Mouse (Mus musculus) heart, embryonic 12.5 days (tissue): ENCODE measurements around the gene Syn3. TPM values are rescaled to one million over a fixed set of nuclear protein-coding genes. Genes with fewer than 3 reads are reported as not detected.

Source experiments
- ATAC-seq: fragments of 200-750 bp; cut with Nextera tagmentation; 2 replicates; pipeline ENCODE4 v1.8.0; 2017; ENCODE audit warnings: moderate TSS enrichment, moderate library complexity; ENCODE audit not compliant: insufficient number of reproducible peaks, low FRiP score
- H3K27ac ChIP-seq: fragments of 300-500 bp; sonication (generic); 2 replicates; pipeline ENCODE4 v1.5.1; 2016; ENCODE audit warnings: mild to moderate bottlenecking, moderate library complexity; ENCODE audit not compliant: poor library complexity, severe bottlenecking
- H3K27me3 ChIP-seq: fragments of 300-500 bp; sonication (generic); replicated peaks from 2 replicates; pipeline ENCODE4 v1.6.1; 2016; ENCODE audit warnings: mild to moderate bottlenecking, moderate library complexity
- H3K36me3 ChIP-seq: fragments of 300-500 bp; sonication (generic); 2 replicates; pipeline ENCODE4 v1.6.1; 2016; ENCODE audit warnings: mild to moderate bottlenecking, moderate library complexity
- H3K4me1 ChIP-seq: fragments of 300-500 bp; sonication (generic); replicated peaks from 2 replicates; pipeline ENCODE4 v1.6.1; 2016; ENCODE audit warnings: mild to moderate bottlenecking
- H3K4me2 ChIP-seq: fragments of 300-500 bp; sonication (generic); 2 replicates; pipeline ENCODE4 v1.6.1; 2016; ENCODE audit warnings: mild to moderate bottlenecking, moderate library complexity
- H3K4me3 ChIP-seq: fragments of 300-500 bp; sonication (generic); 2 replicates; pipeline ENCODE4 v1.5.1; 2016; ENCODE audit warnings: mild to moderate bottlenecking
- H3K9ac ChIP-seq: fragments of 300-500 bp; sonication (generic); 2 replicates; pipeline ENCODE4 v1.6.1; 2016; ENCODE audit warnings: mild to moderate bottlenecking, moderate library complexity
- H3K9me3 ChIP-seq: fragments of 300-500 bp; sonication (generic); replicated peaks from 2 replicates; pipeline ENCODE4 v1.6.1; 2016; ENCODE audit warnings: mild to moderate bottlenecking, moderate library complexity
- WGBS: fragments of 180-500 bp; shearing (Covaris S2); methylation state at CpG from one replicate; pipeline ENCODE4 v1.1.7; 2016; 5-methylcytosine and 5-hydroxymethylcytosine counted together
- polyA plus RNA-seq: library from polyadenylated mRNA; unstranded; fragments of >200 nt; fragmentation: Nextera tagmentation; extraction: Ambion mirVana; gene quantifications from 2 replicates; pipeline ENCODE4 v1.2.1, GENCODE M21; 2016

Syn3 gene
- polyA plus RNA-seq, 1 experiment from 2014 or later = 1.5 TPM

- no peaks in the 10 kb centered on the region for H3K27me3 ChIP-seq
- no peaks in the 10 kb centered on the region for H3K4me1 ChIP-seq
- H3K36me3 ChIP-seq = no peaks in the 10 kb centered on the region
- H3K4me3 ChIP-seq = no peak overlapping the region
- no peaks in the 10 kb centered on the region for H3K9me3 ChIP-seq
- no peak overlapping the region for H3K4me2 ChIP-seq
- ATAC-seq = 0 out of 2 replicates have a peak, but pooled peaks have one; percentile 63
- 19% methylated on average over 5 of the region's 5 CpGs for WGBS
- no peak overlapping the region for H3K27ac ChIP-seq
- H3K9ac ChIP-seq = no peak overlapping the region
Measured at GRCm38 (mm10) chr10:86463538-86464199, 35.0 kb downstream of the Syn3 start.

DNA sequence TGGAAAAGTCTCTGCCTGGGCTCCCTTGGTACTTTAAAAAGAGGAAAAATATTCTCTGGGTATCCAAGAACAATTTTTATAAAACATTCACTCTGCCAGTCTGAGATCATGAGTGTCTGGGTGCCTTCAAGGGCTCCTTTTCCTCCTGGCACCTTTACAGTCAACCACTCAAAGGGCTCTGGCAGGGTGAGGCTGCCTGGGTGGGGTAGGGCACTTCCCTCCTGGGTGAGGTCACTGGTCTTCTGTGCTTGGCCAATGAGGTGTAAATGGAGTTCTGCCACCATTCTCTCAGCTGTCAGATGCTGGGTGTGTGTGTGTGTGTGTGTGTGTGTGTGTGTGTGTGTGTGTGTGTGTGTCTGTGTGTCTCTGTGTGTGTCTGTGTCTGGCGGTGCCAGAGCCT, 39.1 kb downstream of the Syn3 start:
- H3K4me2 ChIP-seq = no peak overlapping the region
- no peak overlapping the region for H3K4me3 ChIP-seq
- H3K36me3 ChIP-seq = no peaks in the 10 kb centered on the region
- ATAC-seq = no peak
- H3K4me1 ChIP-seq = peaks cover 8% of the 10 kb centered on the region
- no peak overlapping the region for H3K9ac ChIP-seq
- H3K9me3 ChIP-seq = no peaks in the 10 kb centered on the region
- no peaks in the 10 kb centered on the region for H3K27me3 ChIP-seq
- H3K27ac ChIP-seq = no peak overlapping the region
- 89% methylated on average over 1 of the region's 1 CpGs for WGBS

- Histone ChIP-seq H3K4me3 (no peak overlapping the region), H3K9ac (no peak overlapping the region), H3K27ac (no peak overlapping the region), H3K4me2 (no peak overlapping the region), H3K4me1 (peaks cover 8% of the 10 kb centered on the region), H3K36me3 (no peaks in the 10 kb centered on the region), H3K27me3 (peaks cover 12% of the 10 kb centered on the region), H3K9me3 (no peaks in the 10 kb centered on the region)
- ATAC-seq = no peak
Measured at GRCm38 (mm10) chr10:86457665-86458209, 41.0 kb downstream of the Syn3 start.

DNA sequence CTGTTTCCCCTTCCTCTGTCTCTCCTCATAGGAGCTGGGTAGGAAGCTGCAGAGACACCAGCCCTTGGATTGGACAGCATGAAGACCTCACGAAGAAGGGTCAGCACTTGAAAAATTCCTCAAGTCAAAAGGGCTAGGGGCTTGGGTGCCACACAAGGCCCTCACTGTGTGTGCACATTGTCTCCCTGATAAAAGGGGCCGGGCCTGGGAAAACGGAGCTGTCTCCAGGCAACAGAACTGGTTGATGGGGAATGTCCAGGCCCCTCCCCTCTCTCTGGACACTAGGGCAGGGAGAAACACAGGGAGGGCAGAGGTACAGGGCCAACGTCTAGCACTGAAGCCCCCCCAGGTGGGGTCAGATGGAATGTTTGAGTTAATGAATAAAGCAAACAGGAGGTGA, 41.5 kb downstream of the Syn3 start:
- no peak overlapping the region for H3K27ac ChIP-seq
- H3K4me1 ChIP-seq = peaks cover 8% of the 10 kb centered on the region
- H3K36me3 ChIP-seq = no peaks in the 10 kb centered on the region
- ATAC-seq = no peak
- H3K9ac ChIP-seq = no peak overlapping the region
- WGBS = 12% methylated on average over 4 of the region's 4 CpGs
- no peaks in the 10 kb centered on the region for H3K9me3 ChIP-seq
- no peak overlapping the region for H3K4me2 ChIP-seq
- no peak overlapping the region for H3K4me3 ChIP-seq
- H3K27me3 ChIP-seq = peaks cover 12% of the 10 kb centered on the region

GRCm38 (mm10) chr10:86455296-86456055, 43.2 kb downstream of the Syn3 start:
- Histone ChIP-seq H3K27ac (no peak overlapping the region), H3K27me3 (peaks cover 12% of the 10 kb centered on the region), H3K9ac (no peak overlapping the region), H3K4me2 (no peak overlapping the region), H3K36me3 (no peaks in the 10 kb centered on the region), H3K4me3 (no peak overlapping the region), H3K4me1 (peaks cover 8% of the 10 kb centered on the region), H3K9me3 (no peaks in the 10 kb centered on the region)
- WGBS = 41% methylated on average over 5 of the region's 5 CpGs
- no peak for ATAC-seq

GRCm38 (mm10) chr10:86452326-86452995, 46.2 kb downstream of the Syn3 start:
- Histone ChIP-seq H3K9me3 (no peaks in the 10 kb centered on the region), H3K9ac (no peak overlapping the region), H3K27ac (no peak overlapping the region), H3K4me1 (peaks cover 5% of the 10 kb centered on the region), H3K36me3 (no peaks in the 10 kb centered on the region), H3K4me3 (no peak overlapping the region), H3K4me2 (no peak overlapping the region), H3K27me3 (peaks cover 18% of the 10 kb centered on the region)
- peak; percentile 49 for ATAC-seq
- 34% methylated on average over 6 of the region's 6 CpGs for WGBS

DNA sequence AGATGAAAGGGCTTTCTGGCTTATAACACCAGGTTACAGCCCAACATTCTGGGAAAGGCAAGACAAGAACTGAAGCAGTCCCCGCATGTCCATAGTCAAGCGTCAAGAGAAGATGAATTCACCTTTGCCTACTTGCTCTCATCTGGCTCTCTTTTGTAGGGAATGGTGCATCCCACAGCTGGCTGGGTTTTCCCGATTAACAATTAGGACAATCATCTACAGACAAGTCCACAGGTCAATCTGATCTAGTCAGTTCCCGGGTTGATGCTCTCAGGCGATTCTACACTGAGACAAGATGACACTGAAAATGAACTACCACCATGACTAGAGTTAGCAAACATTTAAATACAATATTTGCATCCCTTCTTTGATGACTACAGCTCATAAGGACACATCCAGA, 47.4 kb downstream of the Syn3 start:
- Histone ChIP-seq H3K4me1 (no peaks in the 10 kb centered on the region), H3K36me3 (no peaks in the 10 kb centered on the region), H3K4me2 (no peak overlapping the region), H3K27ac (no peak overlapping the region), H3K27me3 (peaks cover 18% of the 10 kb centered on the region), H3K9me3 (no peaks in the 10 kb centered on the region), H3K4me3 (no peak overlapping the region), H3K9ac (no peak overlapping the region)
- 90% methylated on average over 5 of the region's 5 CpGs for WGBS
- ATAC-seq = no peak

DNA sequence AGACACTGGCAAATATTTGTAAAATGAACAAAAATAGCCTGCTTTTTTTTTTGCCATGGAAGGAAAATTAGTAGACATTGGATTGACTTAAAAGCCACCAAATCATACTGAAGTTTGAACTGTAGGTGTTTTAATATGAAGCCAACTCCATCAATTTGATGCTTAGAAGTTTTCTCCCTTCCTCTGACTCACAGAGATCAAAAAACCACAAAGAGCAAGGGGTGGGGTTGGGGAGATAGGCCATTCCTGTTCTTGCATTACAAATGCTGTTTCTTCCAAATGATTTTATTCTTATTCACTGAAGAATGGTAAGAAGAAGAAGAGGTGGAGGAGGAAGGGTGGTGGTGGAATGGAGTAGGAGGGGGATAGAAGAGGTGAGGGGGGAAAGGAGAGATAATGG, 52.0 kb downstream of the Syn3 start:
- 0 out of 2 replicates have a peak, but pooled peaks cover 6% of the 10 kb centered on the region for H3K27me3 ChIP-seq
- no peak overlapping the region for H3K4me3 ChIP-seq
- H3K27ac ChIP-seq = no peak overlapping the region
- H3K36me3 ChIP-seq = no peaks in the 10 kb centered on the region
- ATAC-seq = no peak
- H3K9me3 ChIP-seq = no peaks in the 10 kb centered on the region
- H3K4me1 ChIP-seq = no peaks in the 10 kb centered on the region
- H3K4me2 ChIP-seq = no peak overlapping the region
- H3K9ac ChIP-seq = no peak overlapping the region

DNA sequence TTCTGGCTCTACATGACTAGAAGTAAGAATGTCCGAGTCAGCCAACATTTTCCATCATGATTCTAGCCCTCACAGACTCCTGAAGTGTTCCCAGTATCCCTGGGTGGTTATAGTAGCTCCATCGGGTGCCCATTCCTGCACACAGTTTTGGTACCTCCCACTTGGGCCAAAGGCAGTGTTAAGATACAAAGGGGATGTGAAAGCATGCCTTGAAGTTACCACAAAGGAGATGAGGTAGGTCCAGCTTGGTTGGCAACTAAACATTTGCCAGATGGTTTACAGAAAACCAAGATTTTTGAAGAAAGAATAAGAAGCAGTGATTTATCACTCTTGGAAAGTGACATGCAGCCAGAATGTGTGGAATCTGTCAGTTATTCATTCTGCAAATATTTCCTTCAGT, 53.5 kb downstream of the Syn3 start:
- H3K4me3 ChIP-seq = no peak overlapping the region
- WGBS = 69% methylated on average over 2 of the region's 2 CpGs
- no peak for ATAC-seq
- H3K4me2 ChIP-seq = no peak overlapping the region
- H3K9me3 ChIP-seq = no peaks in the 10 kb centered on the region
- H3K27ac ChIP-seq = no peak overlapping the region
- no peaks in the 10 kb centered on the region for H3K36me3 ChIP-seq
- no peak overlapping the region for H3K9ac ChIP-seq
- no peaks in the 10 kb centered on the region for H3K4me1 ChIP-seq
- H3K27me3 ChIP-seq = 0 out of 2 replicates have a peak, but pooled peaks cover 6% of the 10 kb centered on the region

DNA sequence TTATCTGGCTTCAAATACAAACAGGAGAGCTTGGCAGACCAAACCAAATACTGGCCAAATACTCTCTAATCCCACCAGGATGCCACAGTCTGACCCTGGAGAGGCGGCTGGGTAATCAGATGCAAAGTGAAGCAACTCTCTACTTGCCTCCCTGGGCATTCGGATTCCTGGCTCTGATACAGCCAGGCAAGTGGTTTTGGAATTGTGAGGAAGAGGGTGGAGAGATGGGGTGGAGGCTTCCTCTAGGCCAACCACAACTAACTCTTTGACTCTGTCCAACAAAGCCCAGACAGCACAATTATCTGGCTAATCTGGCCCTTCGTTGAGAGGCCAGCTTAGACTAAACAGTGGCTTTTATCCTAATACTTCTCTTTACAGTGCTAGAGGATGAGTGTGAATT, 54.0 kb downstream of the Syn3 start:
- Histone ChIP-seq H3K27ac (no peak overlapping the region), H3K9ac (no peak overlapping the region), H3K36me3 (no peaks in the 10 kb centered on the region), H3K4me2 (no peak overlapping the region), H3K4me1 (no peaks in the 10 kb centered on the region), H3K27me3 (0 out of 2 replicates have a peak, but pooled peaks cover 6% of the 10 kb centered on the region), H3K4me3 (no peak overlapping the region), H3K9me3 (no peaks in the 10 kb centered on the region)
- WGBS = 56% methylated on average over 3 of the region's 3 CpGs
- no peak for ATAC-seq

- no peaks in the 10 kb centered on the region for H3K9me3 ChIP-seq
- ATAC-seq = no peak
- no peaks in the 10 kb centered on the region for H3K27me3 ChIP-seq
- H3K4me1 ChIP-seq = no peaks in the 10 kb centered on the region
- WGBS = 74% methylated on average over 3 of the region's 3 CpGs
- H3K27ac ChIP-seq = no peak overlapping the region
- H3K9ac ChIP-seq = no peak overlapping the region
- H3K36me3 ChIP-seq = no peaks in the 10 kb centered on the region
- H3K4me3 ChIP-seq = no peak overlapping the region
- H3K4me2 ChIP-seq = no peak overlapping the region
Measured at GRCm38 (mm10) chr10:86441765-86442164, 56.9 kb downstream of the Syn3 start.
